Mouse (Mus musculus) adrenal gland, postnatal 14 days (tissue): ENCODE measurements around the gene Cyp4f14. TPM values are rescaled to one million over a fixed set of nuclear protein-coding genes. Genes with fewer than 3 reads are reported as not detected.
A peak's percentile ranks its signal among the peaks of the same experiment; 100 is the strongest.

Source experiments
- DNase-seq: peaks from one replicate; pipeline ENCODE4 v3.0.0; 2021; ENCODE audit warnings: mixed read lengths
- long read RNA-seq, 2 experiments: library from polyadenylated mRNA; stranded (forward); transcript quantifications; one replicate each; pipeline ENCODE4 v2.0.0; 2021
- total RNA-seq: library from RNA; stranded (reverse); gene quantifications from 2 replicates; pipeline ENCODE4 v1.2.3, GENCODE M21; 2021

The Cyp4f14 gene
- total RNA-seq, result 2.0 and 10.2 TPM in 2 replicates
- long read RNA-seq, experiment 1, partial matches to known transcripts, result 0 of 6 reads
- long read RNA-seq, experiment 1, other reads (novel, unspliced or antisense), result 5 of 6 reads
- long read RNA-seq, experiment 2, partial matches to known transcripts, result 2 of 7 reads
- long read RNA-seq, experiment 2, other reads (novel, unspliced or antisense), result 1 of 7 reads

DNA sequence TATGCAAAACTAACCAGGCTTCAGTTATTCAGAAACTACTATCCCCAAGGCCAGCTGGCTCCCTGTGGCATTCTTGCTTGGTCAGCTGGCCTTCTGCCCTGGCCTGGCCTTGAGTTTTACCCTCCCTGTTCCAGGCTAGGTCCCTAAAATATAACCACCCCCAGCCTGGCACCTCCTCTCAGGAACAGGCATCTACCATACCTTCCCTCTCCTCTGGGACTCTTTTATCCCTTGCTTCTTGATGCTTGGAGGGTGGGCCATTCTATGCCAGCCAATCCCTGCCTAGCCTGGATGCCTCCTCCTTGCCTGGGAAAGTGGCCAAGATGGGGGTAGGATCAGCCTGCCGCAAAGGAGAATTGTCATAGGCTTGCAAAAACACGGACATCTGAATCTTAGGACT lies at the start of gene Cyp4f14:
Gene Cyp4f14, minus strand, starts transcription at position 212 of the 400 bp plus-strand sequence.
- DNase-seq, result peak; percentile 88

DNA sequence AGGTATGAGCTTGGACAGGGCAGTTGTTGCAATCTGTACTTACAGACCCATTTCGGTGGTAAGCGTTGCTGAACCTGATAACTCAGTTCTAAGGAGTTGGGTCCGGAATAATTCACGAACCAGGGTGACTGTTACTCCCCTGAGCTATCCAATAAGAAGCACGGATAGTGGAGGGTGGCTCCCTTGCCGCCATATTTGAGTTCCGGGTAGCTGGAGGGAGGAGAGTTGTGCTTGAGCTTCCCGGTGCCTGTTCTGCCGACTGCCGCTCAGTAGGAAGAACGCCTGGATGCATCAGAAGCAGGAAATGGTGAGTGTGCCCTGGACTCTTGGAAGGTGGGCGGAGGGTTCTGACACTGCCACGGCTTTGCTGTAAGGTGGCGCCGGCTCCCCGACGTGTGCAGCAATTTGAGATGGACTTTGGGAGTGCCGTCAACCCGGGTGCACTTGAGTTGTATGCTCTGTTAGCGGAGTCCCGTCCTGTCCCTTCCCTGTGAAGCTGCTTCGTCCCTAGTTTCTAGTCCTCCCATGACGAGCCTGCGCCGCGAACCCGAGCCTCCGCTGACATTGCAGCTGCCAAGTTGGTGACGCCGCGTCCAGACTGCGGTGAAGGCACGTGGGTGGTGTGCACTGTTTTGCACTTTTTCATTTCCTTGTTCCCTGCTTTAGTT lies 48.6 kb upstream of the Cyp4f14 start, which contains the start of gene Zfp472:
Gene Zfp472, plus strand, starts transcription at position 192 of the 668 bp plus-strand sequence.
- DNase-seq, result peak; percentile 94

DNA sequence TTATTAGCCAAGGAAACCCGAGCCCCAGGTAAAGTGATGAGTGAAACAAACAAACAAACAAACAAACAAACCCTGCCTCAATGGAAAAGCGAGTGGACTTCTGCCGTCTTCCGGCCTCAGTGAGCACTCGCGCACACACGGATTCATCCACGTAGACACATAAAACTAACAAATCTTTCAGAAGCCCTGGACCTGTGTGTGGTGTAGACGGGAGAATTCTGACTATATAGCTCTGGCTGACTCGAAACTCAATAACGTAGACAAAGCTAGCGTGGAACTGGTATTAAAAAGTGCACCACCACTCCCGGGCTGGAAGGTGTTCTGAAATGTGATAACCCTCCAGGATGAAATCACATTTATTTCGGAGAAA lies 48.1 kb upstream of the Cyp4f14 start:
- peak; percentile 21 for DNase-seq

DNA sequence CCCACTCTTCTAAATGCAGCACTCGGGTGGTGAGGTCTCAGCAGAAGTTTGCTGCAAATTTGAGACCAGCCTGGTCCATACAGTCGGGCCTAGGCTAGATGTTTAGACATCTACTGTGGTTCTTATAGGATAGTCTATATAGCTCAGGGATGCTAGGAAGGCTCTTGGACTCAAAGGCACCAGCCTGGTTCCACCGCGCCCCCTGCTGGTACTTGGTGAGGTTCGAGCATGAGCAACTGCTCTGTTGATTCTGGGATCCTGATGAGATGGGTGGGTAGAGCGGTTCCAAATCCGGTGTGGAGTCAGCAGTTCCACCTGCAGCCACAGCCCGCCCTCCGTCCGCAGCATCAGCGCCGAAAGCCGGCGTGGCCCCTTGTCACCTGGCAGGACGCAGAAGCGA lies 34.3 kb upstream of the Cyp4f14 start:
- peak; percentile 93 for DNase-seq

DNA sequence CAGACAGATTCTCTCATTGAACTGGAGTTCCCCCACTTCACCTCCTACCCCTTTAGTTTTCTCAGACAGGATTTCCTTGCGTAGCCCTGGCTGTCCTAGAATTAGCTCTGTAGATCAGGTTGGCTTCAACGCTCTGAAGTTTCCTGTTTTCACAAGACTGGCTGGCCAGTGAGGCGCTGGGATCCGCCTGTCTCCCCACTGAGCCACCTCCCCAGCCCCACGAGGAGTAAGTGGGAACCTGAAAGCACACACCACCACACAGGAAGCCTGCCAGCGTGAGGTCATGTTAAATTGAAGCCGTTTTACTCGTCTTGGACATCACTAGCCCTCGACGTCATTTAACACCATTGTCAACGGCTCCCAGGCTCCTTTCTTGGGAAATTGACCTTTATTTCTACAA lies 33.9 kb upstream of the Cyp4f14 start:
- DNase-seq, result no peak

DNA sequence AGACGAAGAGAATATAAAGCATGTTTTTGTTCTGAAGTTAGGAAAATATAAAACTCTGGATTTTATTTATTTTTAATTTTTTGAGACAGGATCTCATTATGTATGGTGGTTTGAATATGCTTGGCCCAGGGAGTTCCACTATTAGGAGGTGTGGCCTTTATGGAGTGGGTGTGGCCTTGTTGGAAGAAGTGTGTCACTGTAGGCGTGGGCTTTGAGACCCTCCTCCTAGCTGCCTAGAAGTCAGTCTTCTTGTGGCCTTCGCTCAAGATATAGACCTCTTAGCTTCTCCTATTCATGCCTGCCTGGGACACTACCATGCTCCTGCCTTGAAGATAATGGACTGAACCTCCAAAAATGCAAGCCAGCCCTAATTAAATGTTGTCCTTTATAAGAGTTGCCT lies 33.0 kb upstream of the Cyp4f14 start:
- DNase-seq, result no peak

DNA sequence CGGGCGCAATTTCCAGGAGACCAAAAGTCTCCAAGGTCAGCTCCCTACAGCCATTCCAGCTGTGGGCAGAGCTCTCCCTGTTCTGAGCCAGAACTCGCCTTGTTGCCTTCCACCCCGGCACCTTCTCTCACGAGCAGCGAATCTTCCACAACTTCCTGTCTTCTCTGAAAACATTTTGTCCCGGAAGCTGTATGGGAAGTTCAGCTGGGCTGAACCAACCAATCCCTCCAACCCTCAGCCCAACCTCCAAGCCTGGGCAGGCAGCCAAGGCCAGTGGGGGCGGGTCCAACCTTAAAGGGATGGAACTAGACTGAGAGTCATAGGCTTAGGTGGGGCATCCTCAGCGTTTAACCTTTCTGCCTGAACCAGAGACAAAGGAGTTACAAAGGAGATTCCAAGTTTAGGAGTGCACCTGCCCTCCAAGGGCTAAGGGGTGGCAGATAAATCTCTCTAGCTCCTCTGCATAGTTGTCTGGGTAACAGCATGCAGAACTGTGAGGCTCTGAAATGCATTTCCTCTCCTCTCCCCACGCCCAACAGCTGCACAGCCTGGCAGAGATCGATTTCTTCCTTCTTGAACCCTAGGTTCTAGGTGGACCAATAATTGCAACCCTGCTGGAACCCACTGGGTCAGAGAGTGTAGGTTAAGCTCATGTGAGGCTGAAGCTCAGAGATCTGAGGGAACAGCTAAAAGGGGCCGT lies 30.2 kb upstream of the Cyp4f14 start, which contains the start of gene Cyp4f13:
Gene Cyp4f13, minus strand, starts transcription at position 188 of the 700 bp plus-strand sequence.
- DNase-seq, result peak; percentile 100

DNA sequence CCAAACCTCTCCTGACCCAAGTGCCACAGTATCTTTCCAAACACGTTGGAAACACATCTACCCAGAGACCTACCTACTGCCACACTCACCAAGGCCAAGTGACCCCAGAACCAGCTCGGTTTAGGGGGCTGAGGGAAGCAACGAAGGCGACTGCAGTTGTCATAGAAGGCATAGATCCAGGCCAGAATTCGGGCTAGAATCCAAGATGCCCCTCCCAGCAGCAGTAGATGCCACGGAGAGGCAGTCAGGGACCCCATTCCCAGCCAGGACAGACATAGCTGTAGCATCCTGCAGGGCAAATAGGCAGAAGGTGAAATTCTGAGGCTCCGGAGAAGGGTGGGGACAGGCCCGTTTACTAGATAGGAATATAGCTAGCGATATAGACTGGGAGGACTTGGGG lies 29.6 kb upstream of the Cyp4f14 start:
- DNase-seq, result peak; percentile 18

DNA sequence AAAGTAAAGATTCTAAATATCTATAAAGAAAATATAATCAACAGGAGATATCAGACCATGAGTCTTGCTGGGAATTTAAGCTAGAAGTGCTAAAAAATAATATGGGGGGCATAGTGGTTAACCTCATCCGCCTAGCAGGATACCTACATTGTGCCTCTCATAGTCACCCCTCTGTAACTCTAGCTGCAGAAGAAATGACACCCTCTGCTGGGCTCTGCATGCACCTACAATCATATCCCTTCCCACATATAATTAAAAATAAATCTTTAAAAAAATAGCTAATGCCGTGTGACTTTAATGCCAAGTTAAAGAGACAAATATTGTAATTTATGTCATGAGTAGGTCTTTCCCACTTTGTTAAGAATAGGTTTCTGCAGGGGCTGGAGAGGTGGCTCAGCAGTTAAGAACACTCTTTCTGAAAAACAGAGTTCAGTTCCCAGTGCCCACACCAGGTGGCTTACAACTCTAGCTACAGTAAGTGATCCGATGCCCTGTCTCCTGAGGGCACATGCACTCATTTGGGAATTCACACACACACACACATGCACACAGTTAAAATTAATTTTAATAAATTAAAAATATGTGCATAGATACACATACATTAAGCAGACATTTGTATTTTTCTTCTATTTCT lies 27.4 kb upstream of the Cyp4f14 start:
- no peak for DNase-seq

DNA sequence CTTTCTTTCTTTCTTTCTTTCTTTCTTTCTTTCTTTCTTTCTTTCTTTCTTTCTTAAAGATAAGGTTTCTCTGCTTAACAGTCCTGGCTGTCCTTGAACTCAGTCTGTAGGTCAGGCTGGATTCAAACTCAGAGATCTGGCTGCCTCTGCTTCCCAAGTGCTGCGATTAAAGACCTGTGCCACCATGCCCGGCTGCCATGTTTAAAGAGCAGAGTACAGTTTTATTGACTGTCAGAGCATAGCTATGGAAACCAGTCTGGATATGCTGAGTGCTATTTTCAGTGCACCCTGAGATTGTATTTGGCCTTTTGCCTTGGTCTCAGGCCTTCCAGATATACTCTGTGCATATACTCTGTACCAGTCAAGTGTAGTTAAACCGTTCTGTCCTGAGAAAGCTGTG lies 26.5 kb upstream of the Cyp4f14 start:
- no peak for DNase-seq

DNA sequence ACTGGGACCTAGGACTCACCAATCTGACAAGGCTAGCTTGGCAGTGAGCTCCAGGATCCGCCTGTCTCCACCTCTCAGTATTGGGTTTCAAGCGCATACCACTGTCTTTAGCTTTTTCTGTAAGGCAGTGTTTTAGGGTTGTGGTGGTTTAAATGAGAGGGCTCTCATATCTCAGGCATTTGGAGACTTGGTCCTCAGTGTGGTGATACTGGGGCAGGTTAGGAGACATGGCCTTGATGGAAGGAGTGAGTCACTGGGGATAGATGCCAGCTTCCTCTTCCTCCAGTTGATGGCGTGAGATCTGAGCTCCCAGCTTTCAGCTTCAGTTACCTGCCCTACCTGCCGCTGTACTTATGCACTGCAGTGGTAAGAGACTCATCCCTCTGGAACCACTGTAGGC lies 22.7 kb upstream of the Cyp4f14 start:
- DNase-seq, result no peak

DNA sequence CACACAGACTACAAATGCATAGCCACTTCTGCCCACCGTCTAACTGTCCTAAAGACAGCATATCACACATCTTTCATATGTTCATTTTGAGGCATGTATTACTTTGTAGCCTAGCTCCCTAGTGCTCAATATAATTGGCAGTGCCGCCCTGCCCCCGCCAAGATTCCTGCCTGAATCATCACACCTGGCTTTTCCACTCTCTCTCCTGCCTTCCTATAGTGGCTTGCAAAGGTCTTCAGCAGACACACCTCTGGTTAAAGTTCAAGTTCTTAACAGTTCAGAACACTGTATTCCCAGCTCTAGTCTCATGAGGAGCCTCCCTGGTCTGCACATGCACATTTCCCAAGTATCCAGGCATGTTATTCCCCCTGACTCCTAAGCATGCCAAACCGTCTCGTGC lies 10.7 kb upstream of the Cyp4f14 start:
- no peak for DNase-seq

DNA sequence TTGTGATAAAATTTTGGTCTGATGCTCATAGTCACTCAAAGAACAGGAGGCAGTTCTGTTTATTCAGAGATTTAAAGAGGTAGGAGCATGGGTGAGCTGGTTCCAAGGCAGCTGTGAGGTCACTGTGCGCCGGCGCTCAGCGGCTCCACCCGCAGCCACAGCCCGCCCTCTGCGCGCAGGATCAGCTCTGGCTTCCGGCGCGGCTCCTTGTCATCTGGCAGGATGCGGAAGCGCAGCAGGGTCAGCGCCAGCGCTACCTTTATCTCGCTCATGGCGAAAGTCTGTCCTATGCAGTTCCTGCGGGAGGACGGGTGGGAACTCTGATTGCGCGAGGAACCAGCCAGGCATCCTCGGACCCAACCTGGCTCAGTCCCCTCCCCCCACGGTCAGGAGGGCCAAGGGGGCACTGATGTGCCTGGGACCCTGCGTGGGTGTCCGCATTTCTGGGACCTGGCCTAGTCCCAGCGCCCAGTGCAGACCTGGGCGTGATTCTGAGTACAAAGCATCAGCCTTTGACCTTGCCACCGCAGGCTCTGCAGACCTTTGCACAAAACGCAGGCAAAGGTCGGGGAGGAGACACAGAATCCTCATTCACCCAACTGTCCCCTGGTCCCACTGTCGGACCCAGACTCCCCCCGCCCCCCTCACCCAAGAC lies 7.6 kb upstream of the Cyp4f14 start:
- peak; percentile 90 for DNase-seq

DNA sequence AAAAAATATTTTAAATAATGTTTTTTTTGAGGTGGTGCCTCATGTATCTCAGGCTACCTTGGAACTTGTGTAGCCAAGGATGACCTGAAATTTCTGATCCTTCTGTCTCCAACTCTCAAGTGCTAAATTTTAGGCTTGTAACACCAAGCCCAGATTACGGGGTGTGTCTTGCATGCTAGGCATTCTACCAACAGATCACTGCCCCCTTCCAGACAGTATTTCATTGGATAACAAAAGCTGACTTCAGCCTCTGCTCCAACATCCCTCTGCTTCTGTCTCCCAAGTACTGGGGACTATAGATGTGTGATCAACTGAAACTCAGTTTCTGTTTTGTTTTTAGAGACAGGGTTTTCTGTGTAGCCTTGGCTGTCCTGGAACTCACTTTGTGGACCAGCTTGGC lies 6.5 kb upstream of the Cyp4f14 start:
- DNase-seq, result no peak

DNA sequence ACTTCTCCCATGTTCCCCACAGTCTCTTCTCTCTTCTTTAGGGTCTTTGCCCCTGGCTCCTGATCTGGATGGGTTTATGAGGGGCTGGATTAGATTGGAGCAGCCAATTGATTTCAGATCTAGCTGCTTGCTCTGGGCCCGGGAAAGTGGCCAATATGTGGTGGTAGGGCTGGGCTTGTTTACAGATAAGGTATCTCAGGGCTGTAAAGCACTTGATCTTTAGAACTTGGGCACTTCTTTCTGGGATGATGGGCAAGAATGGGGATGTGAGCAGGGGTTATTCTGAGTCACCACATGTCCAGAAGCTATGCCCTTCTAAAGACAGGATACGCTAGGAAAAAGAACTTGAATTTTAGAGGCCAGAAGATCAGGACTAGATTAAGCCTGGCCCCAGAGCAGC lies 2.0 kb upstream of the Cyp4f14 start:
- DNase-seq, result no peak

DNA sequence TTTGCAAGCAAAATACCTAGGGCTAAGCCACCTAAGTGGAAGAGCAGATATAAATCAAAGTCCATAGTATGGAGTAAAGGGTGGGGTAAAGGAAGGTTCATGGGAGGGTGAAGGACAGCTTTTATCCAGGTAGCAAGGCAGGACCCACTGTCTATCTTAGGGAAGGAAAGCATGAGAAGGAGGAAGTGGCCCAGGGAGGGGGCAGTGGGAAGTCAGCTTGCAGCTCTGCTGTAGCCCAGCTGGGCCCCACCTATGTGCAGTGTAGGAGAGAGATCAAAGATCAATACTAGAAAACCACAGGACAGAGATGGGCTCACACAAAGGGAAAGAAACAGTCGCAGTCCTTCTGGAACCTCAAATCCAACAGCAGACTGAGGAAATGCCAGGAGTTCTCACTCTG lies 1.1 kb downstream of the Cyp4f14 start:
- DNase-seq, result no peak

DNA sequence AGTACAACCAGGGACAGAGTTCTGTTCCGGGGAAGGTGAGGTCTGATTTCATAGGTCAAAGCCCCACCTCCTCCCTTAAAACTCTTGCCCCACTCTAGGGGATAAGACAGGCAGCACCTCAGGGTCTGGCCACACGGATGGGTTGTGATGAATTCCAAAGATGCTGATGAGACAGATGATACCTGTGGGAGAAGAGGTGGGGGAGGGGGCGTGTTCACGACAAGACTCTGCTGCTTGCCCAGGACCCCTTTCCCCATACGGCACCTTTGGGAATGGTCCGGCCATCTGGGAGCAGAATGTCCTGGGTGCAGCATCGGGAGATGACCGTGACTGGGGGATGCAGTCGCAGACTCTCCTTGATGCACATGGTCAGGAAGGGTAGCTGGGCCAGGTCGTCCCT lies 11.0 kb downstream of the Cyp4f14 start:
- DNase-seq, result no peak

DNA sequence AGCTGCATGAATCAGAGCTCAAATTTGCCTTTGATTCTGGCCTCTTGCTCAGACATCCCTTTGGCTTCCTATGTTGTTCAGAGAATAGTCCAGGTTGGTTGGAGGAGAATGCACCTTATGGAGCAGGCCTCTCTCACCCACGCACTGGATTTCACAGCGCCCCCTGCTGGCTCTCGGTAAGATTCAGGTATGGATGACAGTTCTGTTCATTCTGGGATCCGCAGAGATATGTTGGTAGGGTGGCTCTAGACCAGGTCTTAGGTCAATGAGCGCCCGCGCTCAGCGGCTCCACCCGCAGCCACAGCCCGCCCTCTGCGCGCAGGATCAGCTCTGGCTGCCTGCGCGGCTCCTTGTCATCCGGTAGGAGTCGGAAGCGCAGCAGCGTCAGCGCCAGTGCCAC lies 11.9 kb downstream of the Cyp4f14 start:
- peak; percentile 79 for DNase-seq

DNA sequence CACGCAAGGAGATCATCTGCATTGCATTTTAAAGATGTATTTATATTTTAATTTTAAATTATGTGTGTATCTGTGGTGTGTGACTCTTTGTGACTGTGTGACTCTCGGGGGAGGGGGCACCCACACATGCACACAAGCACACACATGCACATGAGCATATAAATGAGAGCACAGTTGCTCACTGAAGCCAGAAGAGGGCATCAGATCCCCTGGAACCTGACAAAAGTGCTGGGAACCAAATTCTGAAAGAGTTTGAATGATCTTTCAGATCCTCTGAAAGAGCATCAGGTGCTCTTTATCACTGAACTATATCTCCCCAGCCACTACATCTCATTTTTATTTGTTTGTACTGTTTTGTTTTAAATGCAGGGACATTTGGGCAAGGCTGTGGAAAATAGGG lies 12.7 kb downstream of the Cyp4f14 start:
- peak; percentile 32 for DNase-seq

DNA sequence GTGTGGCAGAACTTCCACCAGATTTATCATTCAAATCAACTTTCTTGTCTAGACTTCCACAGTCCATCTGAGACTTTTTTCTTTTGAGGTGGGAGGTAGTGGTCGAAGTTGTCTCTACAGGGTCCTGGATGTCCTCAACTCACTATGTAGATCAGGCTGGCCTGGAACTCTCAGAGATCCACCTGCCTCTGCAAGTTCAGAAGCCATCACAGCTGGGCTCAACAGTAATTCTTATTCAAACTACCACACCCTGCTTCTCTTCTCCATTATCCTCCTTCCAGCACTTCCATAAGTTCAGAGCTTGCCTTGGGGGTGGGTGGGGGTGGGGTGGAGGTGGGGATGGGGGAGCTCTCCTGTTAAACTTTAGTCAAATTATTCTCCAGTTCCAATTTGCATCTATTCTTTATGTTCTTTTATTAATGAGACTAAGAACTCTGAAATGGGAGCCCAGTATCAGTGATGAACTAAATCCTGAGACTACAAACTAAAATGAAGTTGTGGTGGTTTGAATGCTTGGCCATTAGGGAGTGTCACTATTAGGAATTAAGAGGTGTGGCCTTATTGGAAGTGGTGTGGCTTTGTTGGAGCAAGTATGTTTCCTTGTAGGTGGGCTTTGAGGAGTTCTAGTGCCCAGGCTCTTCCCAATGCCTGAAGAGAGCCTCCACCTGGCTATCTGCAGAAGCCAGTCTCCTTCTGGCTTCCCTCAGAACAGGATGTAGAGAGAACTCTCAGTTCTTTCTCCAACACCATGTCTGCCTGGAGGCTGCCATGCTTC lies 15.2 kb downstream of the Cyp4f14 start:
- no peak for DNase-seq

DNA sequence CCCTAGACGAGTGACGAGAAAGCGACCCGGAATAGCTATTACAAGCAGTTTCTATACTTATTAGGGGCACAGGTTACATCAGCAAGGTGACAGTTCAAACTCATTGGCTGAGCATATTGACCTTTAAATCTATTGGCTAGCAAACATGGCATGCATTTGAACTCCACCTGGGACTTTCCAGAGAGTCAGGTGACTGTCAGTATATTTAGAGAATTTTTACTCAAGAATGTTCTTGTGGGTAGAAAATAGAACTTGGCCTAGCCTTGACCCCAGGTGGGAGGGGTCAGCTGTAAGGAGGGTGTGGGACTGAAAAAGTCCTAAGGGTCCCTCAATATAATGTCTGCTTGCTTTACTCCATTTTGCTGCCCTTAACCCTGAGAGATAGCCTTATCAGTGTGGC lies 21.7 kb downstream of the Cyp4f14 start:
- DNase-seq, result no peak

DNA sequence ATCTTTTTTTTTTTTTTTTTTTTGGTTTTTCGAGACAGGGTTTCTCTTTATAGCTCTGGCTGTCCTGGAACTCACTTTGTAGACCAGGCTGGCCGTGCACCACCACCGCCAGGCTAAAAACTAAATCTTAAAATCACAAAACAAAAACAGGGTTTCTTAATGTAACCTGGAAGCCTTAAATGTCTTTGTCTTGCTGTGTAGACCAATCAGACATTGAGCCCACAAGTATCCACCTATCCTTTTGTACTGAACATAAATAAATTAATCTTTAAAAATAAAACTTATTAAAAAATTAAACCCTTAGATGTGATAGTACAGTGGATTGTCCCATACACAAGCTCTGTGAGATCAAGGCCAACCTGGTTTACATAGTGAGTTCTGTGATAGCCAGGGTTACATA lies 23.2 kb downstream of the Cyp4f14 start:
- no peak for DNase-seq
